Mouse (Mus musculus) olfactory bulb, adult 2 months (tissue): Measurements from ENCODE around the gene Gpd1.

Source experiments
- CTCF ChIP-seq: fragments of 200-500 bp; IDR thresholded peaks from 2 replicates; pipeline ENCODE4 v1.5.1; 2012; ENCODE audit warnings: low read depth, mild to moderate bottlenecking, low read length, moderate library complexity; ENCODE audit not compliant: insufficient read depth
- POLR2A ChIP-seq: fragments of 200-500 bp; IDR thresholded peaks from 2 replicates; pipeline ENCODE4 v1.6.1; 2012; ENCODE audit warnings: mild to moderate bottlenecking, low read depth, low read length, moderate library complexity; ENCODE audit not compliant: insufficient read depth

GRCm38 (mm10) chr15:99727525-99727924, 10.2 kb downstream of the Gpd1 start:
- TF ChIP-seq CTCF, result no peak
- TF ChIP-seq POLR2A, result no peak
